Mouse (Mus musculus) midbrain, embryonic 12.5 days (tissue): ENCODE results near the gene Slc41a2. TPM values are rescaled to one million over a fixed set of nuclear protein-coding genes. Genes with fewer than 3 reads are reported as not detected.
"Not testable (repeated sequence)": the region's sequence is repeated elsewhere in the genome, so short reads cannot be mapped to it uniquely, and the experiment has no call there.

Source experiments
- ATAC-seq: fragments of 200-750 bp; cut with Nextera tagmentation; 2 replicates; pipeline ENCODE4 v1.8.0; 2017; ENCODE audit warnings: low read depth, moderate TSS enrichment, moderate library complexity; ENCODE audit not compliant: low FRiP score
- H3K27ac ChIP-seq: fragments of 300-500 bp; sonication (generic); replicated peaks from 2 replicates; pipeline ENCODE4 v1.5.1; 2016; ENCODE audit warnings: mild to moderate bottlenecking
- H3K27me3 ChIP-seq: fragments of 300-500 bp; sonication (generic); 2 replicates; pipeline ENCODE4 v1.6.1; 2016; ENCODE audit warnings: mild to moderate bottlenecking
- H3K36me3 ChIP-seq: fragments of 300-500 bp; sonication (generic); 2 replicates; pipeline ENCODE4 v1.6.1; 2016
- H3K4me1 ChIP-seq: fragments of 300-500 bp; sonication (generic); 2 replicates; pipeline ENCODE4 v1.6.1; 2016
- H3K4me2 ChIP-seq: fragments of 300-500 bp; sonication (generic); replicated peaks from 2 replicates; pipeline ENCODE4 v1.6.1; 2016; ENCODE audit warnings: mild to moderate bottlenecking, moderate library complexity
- H3K4me3 ChIP-seq: fragments of 300-500 bp; sonication (generic); 2 replicates; pipeline ENCODE4 v1.5.1; 2016; ENCODE audit warnings: mild to moderate bottlenecking
- H3K9ac ChIP-seq: fragments of 300-500 bp; sonication (generic); replicated peaks from 2 replicates; pipeline ENCODE4 v1.6.1; 2016; ENCODE audit warnings: mild to moderate bottlenecking, moderate library complexity
- H3K9me3 ChIP-seq: fragments of 300-500 bp; sonication (generic); 2 replicates; pipeline ENCODE4 v1.6.1; 2016; ENCODE audit warnings: mild to moderate bottlenecking
- WGBS: fragments of 180-500 bp; shearing (Covaris S2); methylation state at CpG from one replicate; pipeline ENCODE4 v1.1.7; 2016; 5-methylcytosine and 5-hydroxymethylcytosine counted together
- polyA plus RNA-seq: library from polyadenylated mRNA; unstranded; fragments of >200 nt; fragmentation: Nextera tagmentation; extraction: Ambion mirVana; gene quantifications from 2 replicates; pipeline ENCODE4 v1.2.1, GENCODE M21; 2016

The Slc41a2 gene
- 2.3 and 2.7 TPM in 2 replicates for polyA plus RNA-seq

- peak; percentile 90 for ATAC-seq
- H3K36me3 ChIP-seq = no peaks in the 10 kb centered on the region
- peak within 1 kb of the TSS; percentile 66 for H3K4me3 ChIP-seq
- H3K4me1 ChIP-seq = no peaks in the 10 kb centered on the region
- no peaks in the 10 kb centered on the region for H3K9me3 ChIP-seq
- peak within 1 kb of the TSS; percentile 76 for H3K9ac ChIP-seq
- peak within 1 kb of the TSS; percentile 91 for H3K4me2 ChIP-seq
- WGBS = under 1% methylated on average over 69 of the region's 102 CpGs
- peaks cover 59% of the 10 kb centered on the region for H3K27me3 ChIP-seq
- peak within 1 kb of the TSS; percentile 44 for H3K27ac ChIP-seq
These were observed at the start of gene Slc41a2 for GRCm38 (mm10) chr10:83337159-83337951. Gene Slc41a2, minus strand, starts transcription at chr10:83337882.

- no peaks in the 10 kb centered on the region for H3K27me3 ChIP-seq
- 95% methylated on average over 7 of the region's 7 CpGs for WGBS
These were observed 47.7 kb upstream of the Slc41a2 start for GRCm38 (mm10) chr10:83385330-83385910.

GRCm38 (mm10) chr10:83384456-83385215 is 47.0 kb upstream of the Slc41a2 start:
- H3K9me3 ChIP-seq = no peaks in the 10 kb centered on the region
- ATAC-seq = no peak
- H3K36me3 ChIP-seq = peaks cover 15% of the 10 kb centered on the region
- WGBS = 94% methylated on average over 8 of the region's 8 CpGs
- no peaks in the 10 kb centered on the region for H3K4me1 ChIP-seq
- H3K9ac ChIP-seq = no peak overlapping the region
- no peak overlapping the region for H3K4me3 ChIP-seq
- H3K4me2 ChIP-seq = no peak overlapping the region
- no peak overlapping the region for H3K27ac ChIP-seq
- no peaks in the 10 kb centered on the region for H3K27me3 ChIP-seq

More at GRCm38 (mm10) chr10:83385330-83385910, 47.7 kb upstream of the Slc41a2 start:
- Histone ChIP-seq H3K4me3 (no peak overlapping the region), H3K4me2 (no peak overlapping the region), H3K27ac (no peak overlapping the region), H3K9me3 (no peaks in the 10 kb centered on the region), H3K36me3 (peaks cover 15% of the 10 kb centered on the region), H3K4me1 (no peaks in the 10 kb centered on the region), H3K9ac (no peak overlapping the region)
- no peak for ATAC-seq

GRCm38 (mm10) chr10:83383863-83384262 is 46.2 kb upstream of the Slc41a2 start:
- 96% methylated on average over 13 of the region's 13 CpGs for WGBS
- Histone ChIP-seq H3K4me1 (no peaks in the 10 kb centered on the region), H3K27ac (no peak overlapping the region), H3K27me3 (no peaks in the 10 kb centered on the region), H3K4me2 (no peak overlapping the region), H3K36me3 (peaks cover 17% of the 10 kb centered on the region), H3K4me3 (no peak overlapping the region), H3K9me3 (no peaks in the 10 kb centered on the region), H3K9ac (no peak overlapping the region)
- no peak for ATAC-seq

- no peak for ATAC-seq
- Histone ChIP-seq H3K27me3 (no peaks in the 10 kb centered on the region), H3K9ac (no peak overlapping the region), H3K4me2 (no peak overlapping the region), H3K27ac (no peak overlapping the region), H3K36me3 (peaks cover 18% of the 10 kb centered on the region), H3K4me3 (no peak overlapping the region), H3K9me3 (no peaks in the 10 kb centered on the region), H3K4me1 (no peaks in the 10 kb centered on the region)
- 78% methylated on average over 2 of the region's 2 CpGs for WGBS
These were observed 45.3 kb upstream of the Slc41a2 start for GRCm38 (mm10) chr10:83382988-83383387.

- Histone ChIP-seq H3K9me3 (no peaks in the 10 kb centered on the region), H3K4me2 (no peak overlapping the region), H3K27me3 (no peaks in the 10 kb centered on the region), H3K27ac (no peak overlapping the region), H3K4me3 (no peak overlapping the region), H3K4me1 (no peaks in the 10 kb centered on the region), H3K36me3 (peaks cover 18% of the 10 kb centered on the region), H3K9ac (no peak overlapping the region)
- ATAC-seq = no peak
- whole genome bisulfite sequencing = 84% methylated on average over 4 of the region's 4 CpGs
These were observed 44.8 kb upstream of the Slc41a2 start for GRCm38 (mm10) chr10:83382528-83382927.

- no peak for ATAC-seq
- WGBS = 92% methylated on average over 2 of the region's 2 CpGs
- no peak overlapping the region for H3K27ac ChIP-seq
These were observed 42.8 kb upstream of the Slc41a2 start for GRCm38 (mm10) chr10:83380501-83380900.

GRCm38 (mm10) chr10:83378083-83378833 is 40.6 kb upstream of the Slc41a2 start:
- no peak for ATAC-seq
- WGBS = 94% methylated on average over 9 of the region's 9 CpGs
- Histone ChIP-seq H3K27ac (no peak overlapping the region), H3K4me3 (no peak overlapping the region), H3K9ac (no peak overlapping the region), H3K36me3 (peaks cover 18% of the 10 kb centered on the region), H3K4me1 (no peaks in the 10 kb centered on the region), H3K9me3 (no peaks in the 10 kb centered on the region), H3K4me2 (no peak overlapping the region), H3K27me3 (no peaks in the 10 kb centered on the region)

More at GRCm38 (mm10) chr10:83380501-83380900, 42.8 kb upstream of the Slc41a2 start:
- Histone ChIP-seq H3K36me3 (peaks cover 19% of the 10 kb centered on the region), H3K4me1 (no peaks in the 10 kb centered on the region), H3K27me3 (no peaks in the 10 kb centered on the region), H3K9me3 (no peaks in the 10 kb centered on the region), H3K4me3 (no peak overlapping the region), H3K9ac (no peak overlapping the region), H3K4me2 (no peak overlapping the region)

GRCm38 (mm10) chr10:83376911-83377682 is 39.4 kb upstream of the Slc41a2 start:
- no peak overlapping the region for H3K27ac ChIP-seq
- H3K4me1 ChIP-seq = no peaks in the 10 kb centered on the region
- H3K4me3 ChIP-seq = no peak overlapping the region
- no peak for ATAC-seq
- H3K27me3 ChIP-seq = no peaks in the 10 kb centered on the region
- no peak overlapping the region for H3K9ac ChIP-seq
- WGBS = 91% methylated on average over 8 of the region's 8 CpGs
- H3K4me2 ChIP-seq = no peak overlapping the region
- H3K9me3 ChIP-seq = no peaks in the 10 kb centered on the region
- peaks cover 22% of the 10 kb centered on the region for H3K36me3 ChIP-seq

- H3K4me2 ChIP-seq, H3K9ac ChIP-seq, H3K9me3 ChIP-seq, H3K27me3 ChIP-seq, H3K4me1 ChIP-seq, H3K27ac ChIP-seq, H3K4me3 ChIP-seq, ATAC-seq: not testable (repeated sequence)
- WGBS = 94% methylated on average over 5 of the region's 5 CpGs
- peaks cover 39% of the 10 kb centered on the region for H3K36me3 ChIP-seq
These were observed 37.8 kb upstream of the Slc41a2 start for GRCm38 (mm10) chr10:83375458-83375857.

GRCm38 (mm10) chr10:83374045-83374656 is 36.5 kb upstream of the Slc41a2 start:
- no peaks in the 10 kb centered on the region for H3K9me3 ChIP-seq
- peaks cover 43% of the 10 kb centered on the region for H3K36me3 ChIP-seq
- no peaks in the 10 kb centered on the region for H3K27me3 ChIP-seq
- H3K4me1 ChIP-seq = no peaks in the 10 kb centered on the region
- H3K4me2 ChIP-seq = no peak overlapping the region
- H3K9ac ChIP-seq = no peak overlapping the region
- H3K27ac ChIP-seq = no peak overlapping the region
- 82% methylated on average over 3 of the region's 3 CpGs for WGBS
- H3K4me3 ChIP-seq = no peak overlapping the region
- ATAC-seq = no peak
